Mouse (Mus musculus): ENCODE results near the gene Miip. TPM values are rescaled to one million over a fixed set of nuclear protein-coding genes. Genes with fewer than 3 reads are reported as not detected.
"Not testable (repeated sequence)": the region's sequence is repeated elsewhere in the genome, so short reads cannot be mapped to it uniquely, and the experiment has no call there.

The Miip gene
- polyA plus RNA-seq, 1 experiment from 2014 or later = 45.1 TPM

- ATAC-seq (ENCODE audit: low read depth); H3K27ac ChIP-seq (replicated peaks); H3K4me3 ChIP-seq; H3K4me1 ChIP-seq (replicated peaks); H3K4me2 ChIP-seq; H3K9ac ChIP-seq; H3K27me3 ChIP-seq: not testable (repeated sequence)
- WGBS = 85% methylated on average over 7 of the region's 7 CpGs
- Histone ChIP-seq H3K36me3 (peaks cover 30% of the 10 kb centered on the region), H3K9me3 (peaks cover 53% of the 10 kb centered on the region)
These were observed 49.0 kb downstream of the Miip start for GRCm38 (mm10) chr4:147819659-147820058.

- 89% methylated on average over 2 of the region's 2 CpGs for WGBS
- no peak for ATAC-seq (ENCODE audit: low read depth)
These were observed 53.9 kb downstream of the Miip start for GRCm38 (mm10) chr4:147814592-147815167.

GRCm38 (mm10) chr4:147813249-147813765, 55.3 kb downstream of the Miip start:
- Histone ChIP-seq H3K27ac (replicated peaks) (no peak overlapping the region), H3K36me3 (no peaks in the 10 kb centered on the region), H3K9me3 (peaks cover 9% of the 10 kb centered on the region; the same call in 1 of the 2 replicates), H3K4me2 (no peak overlapping the region), H3K4me3 (no peak overlapping the region), H3K9ac (no peak overlapping the region), H3K27me3 (no peaks in the 10 kb centered on the region), H3K4me1 (replicated peaks) (peaks cover 9% of the 10 kb centered on the region)
- ATAC-seq (ENCODE audit: low read depth) = no peak
- 49% methylated on average over 5 of the region's 5 CpGs for WGBS

More at GRCm38 (mm10) chr4:147814592-147815167, 53.9 kb downstream of the Miip start:
- no peaks in the 10 kb centered on the region for H3K27me3 ChIP-seq
- H3K4me1 ChIP-seq (replicated peaks) = no peaks in the 10 kb centered on the region
- peaks cover 13% of the 10 kb centered on the region; the same call in 1 of the 2 replicates for H3K9me3 ChIP-seq
- no peak overlapping the region for H3K9ac ChIP-seq
- no peaks in the 10 kb centered on the region for H3K36me3 ChIP-seq
- no peak overlapping the region for H3K4me3 ChIP-seq
- H3K4me2 ChIP-seq = no peak overlapping the region
- H3K27ac ChIP-seq (replicated peaks) = no peak overlapping the region

Other genes starting within 250 kb of the Miip start
- 2.3 and 2.5 TPM in 2 replicates for gene Zfp979, start 226.3 kb downstream of the Miip start, polyA plus RNA-seq (2015; fragmentation: Nextera tagmentation; extraction: Ambion mirVana)
- not detected in 2 replicates for gene Zfp534, start 166.3 kb downstream of the Miip start, polyA plus RNA-seq (2015; fragmentation: Nextera tagmentation; extraction: Ambion mirVana)
- gene Zfp984, start 59.0 kb downstream of the Miip start, polyA plus RNA-seq (2015; fragmentation: Nextera tagmentation; extraction: Ambion mirVana) = 3.7 and 5.0 TPM in 2 replicates
- 5.3 and 6.4 TPM in 2 replicates for gene Zfp933, start 20.4 kb downstream of the Miip start, polyA plus RNA-seq (2015; fragmentation: Nextera tagmentation; extraction: Ambion mirVana)
- 12.0 and 14.3 TPM in 2 replicates for gene Fv1, start 163 bp upstream of the Miip start, polyA plus RNA-seq (2015; fragmentation: Nextera tagmentation; extraction: Ambion mirVana)
- 76.3 and 79.0 TPM in 2 replicates for gene Mfn2, start 35.9 kb upstream of the Miip start, polyA plus RNA-seq (2015; fragmentation: Nextera tagmentation; extraction: Ambion mirVana)
- gene Plod1, start 68.0 kb upstream of the Miip start, polyA plus RNA-seq (2015; fragmentation: Nextera tagmentation; extraction: Ambion mirVana) = 35.2 and 35.7 TPM in 2 replicates
- 13.6 and 14.7 TPM in 2 replicates for gene 2510039O18Rik, start 72.1 kb upstream of the Miip start, polyA plus RNA-seq (2015; fragmentation: Nextera tagmentation; extraction: Ambion mirVana)
- gene Nppb, start 117.0 kb upstream of the Miip start, polyA plus RNA-seq (2015; fragmentation: Nextera tagmentation; extraction: Ambion mirVana) = 0.43 TPM in 1 of 2 replicates, not detected in the other
- 0.36 and 6.1 TPM in 2 replicates for gene Nppa, start 131.9 kb upstream of the Miip start, polyA plus RNA-seq (2015; fragmentation: Nextera tagmentation; extraction: Ambion mirVana)
- gene Clcn6, start 170.0 kb upstream of the Miip start, polyA plus RNA-seq (2015; fragmentation: Nextera tagmentation; extraction: Ambion mirVana) = 31.7 and 32.4 TPM in 2 replicates
- gene Mthfr, start 170.3 kb upstream of the Miip start, polyA plus RNA-seq (2015; fragmentation: Nextera tagmentation; extraction: Ambion mirVana) = 19.9 and 20.9 TPM in 2 replicates
- gene Agtrap, start 219.2 kb upstream of the Miip start, polyA plus RNA-seq (2015; fragmentation: Nextera tagmentation; extraction: Ambion mirVana) = 6.5 and 7.3 TPM in 2 replicates

Measured in neural tube, embryonic 13.5 days (tissue).